In the genomic region with DNA sequence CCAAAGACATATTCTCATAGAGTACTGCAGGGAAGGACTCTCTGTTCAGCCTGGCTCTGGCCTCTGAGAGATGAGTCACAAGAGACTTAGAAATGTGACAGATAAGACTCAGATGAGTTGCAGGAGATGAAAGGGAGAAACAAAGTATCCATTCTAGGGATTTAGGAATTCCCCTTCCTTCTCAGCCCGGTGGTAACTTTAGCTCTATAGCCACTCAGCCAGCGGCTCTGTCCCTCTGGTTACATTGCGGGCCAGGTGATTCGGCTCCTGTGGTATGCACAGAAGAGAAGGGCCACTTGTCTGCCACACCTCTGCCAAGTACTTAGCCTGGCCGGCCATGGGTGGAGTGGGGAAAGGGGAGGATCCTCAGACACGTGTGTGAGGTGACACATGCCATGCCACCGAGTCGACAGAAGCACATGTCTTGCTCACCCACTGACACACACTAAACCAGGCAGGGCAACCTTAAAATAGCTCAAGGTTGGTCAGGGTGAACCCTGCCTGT, we compare ENCODE assay signal across 8 mouse cellular contexts. TPM values are rescaled to one million over a fixed set of nuclear protein-coding genes. Genes with fewer than 3 reads are reported as not detected.
DNase-seq lines count a peak whose midpoint lies in the region; ATAC-seq and TF ChIP-seq lines count a peak whose summit lies in the region.

No protein-coding gene starts in this region.

- POLR2A ChIA-PET in Patski (lab: Charles Lee), result interaction anchor here (1.0 to 5.1 kb wide), 4 partner anchors 9 to 67 kb away, joined by 3 to 48 read pairs (median 14); no protein-coding TSS in a partner anchor

- DNase-seq in hindbrain, postnatal 0 days (ENCODE audit: low spot score), result no peak
- DNase-seq in Patski (ENCODE audit: low read depth, low spot score), result no peak
- DNase-seq in gastrocnemius, postnatal 25 days, result peak; percentile 88
- peak; percentile 91 for DNase-seq in kidney, adult 9 months
- peak; percentile 78 to 91 for DNase-seq in lung, postnatal 4 days
- DNase-seq in embryo, embryonic 9.5 days (ENCODE audit: extremely low spot score), result no peak

- CTCF ChIA-PET in Patski (lab: Charles Lee), result interaction anchor here (0.7 to 7.3 kb wide), 10 partner anchors 11 to 72 kb away, joined by 3 to 74 read pairs (median 4); no protein-coding TSS in a partner anchor

- H3K9ac ChIP-seq in hindbrain, postnatal 0 days (replicated peaks; ENCODE audit: low read length), result no peak overlapping the region
- no peak overlapping the region for H3K9ac ChIP-seq in hindbrain, embryonic 12.5 days

- peaks cover 34% of the 10 kb centered on the region for H3K4me1 ChIP-seq in hindbrain, postnatal 0 days (ENCODE audit: insufficient read depth, low read length)
- peaks cover 55% of the 10 kb centered on the region for H3K4me1 ChIP-seq in hindbrain, embryonic 12.5 days

- in situ Hi-C loops in Patski (cut with MboI; ENCODE audit: low pct_unique_long_range_greater_than_20kb), result no loop called here

- no peak for TF ChIP-seq CTCF in hindbrain, postnatal 0 days (IDR thresholded peaks at IDR 0.05; ENCODE audit: low read depth)
- no peak for TF ChIP-seq CTCF in Patski (IDR thresholded peaks at IDR 0.05)

- H3K9me3 ChIP-seq in hindbrain, postnatal 0 days (ENCODE audit: low read length), result no peaks in the 10 kb centered on the region
- H3K9me3 ChIP-seq in hindbrain, embryonic 12.5 days (replicated peaks), result no peaks in the 10 kb centered on the region

- H3K27ac ChIP-seq in hindbrain, postnatal 0 days, result peak overlapping the region; percentile 84; the same call in 1 of the 2 replicates
- no peak overlapping the region for H3K27ac ChIP-seq in hindbrain, embryonic 12.5 days

- H3K4me3 ChIP-seq in hindbrain, postnatal 0 days (ENCODE audit: low read length), result peak overlapping the region; percentile 42
- no peak overlapping the region for H3K4me3 ChIP-seq in hindbrain, embryonic 12.5 days

- ATAC-seq in hindbrain, postnatal 0 days, result no peak
- ATAC-seq in hindbrain, embryonic 12.5 days (ENCODE audit: low FRiP score), result no peak
- peak; percentile 10 for ATAC-seq in Patski
- no peak for ATAC-seq in monocyte, adult 5-6 weeks (replicated peaks; ENCODE audit: insufficient number of reproducible peaks, low FRiP score, low TSS enrichment, poor library complexity, severe bottlenecking)

- peak overlapping the region; percentile 76 for H3K4me2 ChIP-seq in hindbrain, postnatal 0 days (ENCODE audit: low read depth, low read length)
- no peak overlapping the region for H3K4me2 ChIP-seq in hindbrain, embryonic 12.5 days (replicated peaks)

- peaks cover 33% of the 10 kb centered on the region for H3K36me3 ChIP-seq in hindbrain, postnatal 0 days (ENCODE audit: insufficient read depth, low read length)
- peaks cover 25% of the 10 kb centered on the region for H3K36me3 ChIP-seq in hindbrain, embryonic 12.5 days

- WGBS in hindbrain, postnatal 0 days, result 71% methylated on average over 8 of the region's 8 CpGs
- WGBS in hindbrain, embryonic 12.5 days, result 86% methylated on average over 8 of the region's 8 CpGs

- H3K27me3 ChIP-seq in hindbrain, postnatal 0 days (ENCODE audit: insufficient read depth, low read length), result no peaks in the 10 kb centered on the region
- H3K27me3 ChIP-seq in hindbrain, embryonic 12.5 days, result no peaks in the 10 kb centered on the region
- no peaks in the 10 kb centered on the region for H3K27me3 ChIP-seq in Patski

RNA-seq across cellular contexts. Expression of gene Nr1d1, which starts 2.4 kb away (rescaled TPM):
- total RNA-seq in hindbrain, postnatal 0 days (2014; rRNA removed), result 7.5 and 8.6 TPM in 2 replicates
- polyA plus RNA-seq in hindbrain, postnatal 0 days (2015; fragmentation: Nextera tagmentation; extraction: Ambion mirVana), result 10.2 and 13.5 TPM in 2 replicates
- 1.2 and 1.3 TPM in 2 replicates for polyA plus RNA-seq in hindbrain, embryonic 12.5 days (2016; fragmentation: Nextera tagmentation; extraction: Ambion mirVana)
- polyA plus RNA-seq in Patski (2021), result 37.2 TPM
- 100 to 1,000 TPM in 1 of 2 experiments, 10 to 100 TPM in 1; 98.0 to 119 TPM for total RNA-seq in gastrocnemius, postnatal 25 days (2021)
- total RNA-seq in monocyte, adult 5-6 weeks (2017), result 0.68 to 4.7 TPM (median 1.9 TPM) in 3 replicates

RNA-seq across cellular contexts. Expression of gene Msl1, which starts 22.6 kb away (rescaled TPM):
- 77.7 and 94.3 TPM in 2 replicates for total RNA-seq in hindbrain, postnatal 0 days (2014; rRNA removed)
- 25.0 and 25.4 TPM in 2 replicates for polyA plus RNA-seq in hindbrain, postnatal 0 days (2015; fragmentation: Nextera tagmentation; extraction: Ambion mirVana)
- 38.8 and 40.4 TPM in 2 replicates for polyA plus RNA-seq in hindbrain, embryonic 12.5 days (2016; fragmentation: Nextera tagmentation; extraction: Ambion mirVana)
- 69.9 TPM for polyA plus RNA-seq in Patski (2021)
- 10 to 100 TPM; 51.3 to 63.6 TPM for total RNA-seq in gastrocnemius, postnatal 25 days (2021)
- total RNA-seq in monocyte, adult 5-6 weeks (2017), result 108 to 125 TPM (median 112 TPM) in 3 replicates

RNA-seq across cellular contexts. Expression of gene Casc3, which starts 32.0 kb away (rescaled TPM):
- 24.4 and 74.0 TPM in 2 replicates for total RNA-seq in hindbrain, postnatal 0 days (2014; rRNA removed)
- polyA plus RNA-seq in hindbrain, postnatal 0 days (2015; fragmentation: Nextera tagmentation; extraction: Ambion mirVana), result 35.4 and 35.7 TPM in 2 replicates
- 62.5 and 66.5 TPM in 2 replicates for polyA plus RNA-seq in hindbrain, embryonic 12.5 days (2016; fragmentation: Nextera tagmentation; extraction: Ambion mirVana)
- 39.4 TPM for polyA plus RNA-seq in Patski (2021)
- 10 to 100 TPM; 13.9 to 15.0 TPM for total RNA-seq in gastrocnemius, postnatal 25 days (2021)
- total RNA-seq in monocyte, adult 5-6 weeks (2017), result 47.5 to 51.5 TPM (median 49.5 TPM) in 3 replicates

RNA-seq across cellular contexts. Expression of gene Thra, which starts 32.3 kb away (rescaled TPM):
- 725 and 812 TPM in 2 replicates for total RNA-seq in hindbrain, postnatal 0 days (2014; rRNA removed)
- polyA plus RNA-seq in hindbrain, postnatal 0 days (2015; fragmentation: Nextera tagmentation; extraction: Ambion mirVana), result 160 TPM in 2 replicates
- 67.2 and 68.4 TPM in 2 replicates for polyA plus RNA-seq in hindbrain, embryonic 12.5 days (2016; fragmentation: Nextera tagmentation; extraction: Ambion mirVana)
- polyA plus RNA-seq in Patski (2021), result 44.7 TPM
- 10 to 100 TPM; 75.4 to 89.1 TPM for total RNA-seq in gastrocnemius, postnatal 25 days (2021)
- 3.4 to 5.4 TPM (median 4.3 TPM) in 3 replicates for total RNA-seq in monocyte, adult 5-6 weeks (2017)

RNA-seq across cellular contexts. Expression of gene Med24, which starts 43.5 kb away (rescaled TPM):
- total RNA-seq in hindbrain, postnatal 0 days (2014; rRNA removed), result 63.2 and 88.6 TPM in 2 replicates
- polyA plus RNA-seq in hindbrain, postnatal 0 days (2015; fragmentation: Nextera tagmentation; extraction: Ambion mirVana), result 47.1 and 48.3 TPM in 2 replicates
- polyA plus RNA-seq in hindbrain, embryonic 12.5 days (2016; fragmentation: Nextera tagmentation; extraction: Ambion mirVana), result 85.0 and 86.9 TPM in 2 replicates
- polyA plus RNA-seq in Patski (2021), result 47.2 TPM
- 10 to 100 TPM; 42.7 to 46.9 TPM for total RNA-seq in gastrocnemius, postnatal 25 days (2021)
- 10.9 to 25.7 TPM (median 22.4 TPM) in 3 replicates for total RNA-seq in monocyte, adult 5-6 weeks (2017)

Comparison
In these comparisons a context has a peak if more than half of its experiments do, and no peak if none do; other contexts are left out.
1. DNase-seq: peak in gastrocnemius, postnatal 25 days (single experiment), kidney, adult 9 months (single experiment) and lung, postnatal 4 days (2 of 2); none in hindbrain, postnatal 0 days (single experiment), Patski (single experiment) and embryo, embryonic 9.5 days (single experiment).
2. RNA of gene Nr1d1, which starts 2.4 kb away (total RNA-seq): 98.0 to 119 TPM in gastrocnemius, postnatal 25 days; 7.5 to 8.6 TPM in hindbrain, postnatal 0 days and 0.68 to 4.7 TPM in monocyte, adult 5-6 weeks; every median in the first group is over 10 times any median in the second.